Mouse (Mus musculus): ENCODE data around the gene Ttyh1.

DNA sequence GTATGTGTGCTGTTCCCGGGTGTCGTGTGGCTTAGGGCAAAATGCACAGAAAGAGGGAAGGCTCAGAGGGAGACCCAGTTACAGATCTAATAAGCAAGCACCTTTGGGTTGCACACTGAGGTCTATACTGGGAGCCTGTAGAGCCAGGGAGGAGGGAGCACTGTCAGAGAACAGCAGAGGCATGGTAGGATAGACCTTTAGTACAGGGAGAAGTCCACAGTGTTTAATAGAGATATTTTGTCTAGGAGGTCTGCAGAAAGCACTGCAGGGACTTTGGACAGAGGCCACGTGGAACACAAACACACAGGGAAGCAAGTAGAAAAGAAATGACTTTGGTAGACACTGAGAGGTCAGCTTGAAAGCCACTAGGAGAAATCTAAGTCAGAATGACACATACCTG is 46.1 kb downstream of the Ttyh1 start:
- no peak for TF ChIP-seq CTCF (IDR thresholded peaks at IDR 0.05; ENCODE audit: low read depth)
- TF ChIP-seq EP300 (IDR thresholded peaks at IDR 0.05; ENCODE audit: low read depth): no peak

Measured in liver, embryonic 14.5 days (tissue).